Mouse (Mus musculus) neutrophil, adult 59 days (primary cell): ENCODE results near the gene Pabpn1l. TPM values are rescaled to one million over a fixed set of nuclear protein-coding genes. Genes with fewer than 3 reads are reported as not detected.

Source experiments
- total RNA-seq, 2 experiments: library from RNA; stranded (reverse); gene quantifications; 1 replicate in 1 of 2; 2 replicates in 1 of 2; pipeline ENCODE4 v1.2.4; 2023

Gene Pabpn1l
- not detected for total RNA-seq

DNA sequence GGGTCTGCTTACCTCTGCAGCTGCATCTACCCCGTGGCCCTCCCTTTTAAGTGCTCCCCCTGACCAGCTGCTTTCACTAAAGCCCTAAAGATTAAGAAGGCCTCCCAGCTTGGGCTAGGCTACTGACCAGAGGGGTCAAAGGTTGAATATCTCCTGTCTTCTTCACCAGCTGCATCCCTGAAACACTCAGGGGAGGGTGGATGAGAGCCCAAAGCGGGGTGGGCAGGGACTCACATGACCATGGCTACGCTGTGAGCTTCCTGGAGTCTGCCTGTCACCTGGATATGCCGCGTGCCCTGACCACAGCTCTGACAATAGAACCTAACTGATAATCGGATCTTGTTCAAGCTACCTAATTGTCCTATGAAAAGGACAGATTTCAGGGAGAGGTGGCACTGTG is at the start of gene Pabpn1l:
Gene Pabpn1l, minus strand, starts transcription at position 13 of the 400 bp plus-strand sequence.

DNA sequence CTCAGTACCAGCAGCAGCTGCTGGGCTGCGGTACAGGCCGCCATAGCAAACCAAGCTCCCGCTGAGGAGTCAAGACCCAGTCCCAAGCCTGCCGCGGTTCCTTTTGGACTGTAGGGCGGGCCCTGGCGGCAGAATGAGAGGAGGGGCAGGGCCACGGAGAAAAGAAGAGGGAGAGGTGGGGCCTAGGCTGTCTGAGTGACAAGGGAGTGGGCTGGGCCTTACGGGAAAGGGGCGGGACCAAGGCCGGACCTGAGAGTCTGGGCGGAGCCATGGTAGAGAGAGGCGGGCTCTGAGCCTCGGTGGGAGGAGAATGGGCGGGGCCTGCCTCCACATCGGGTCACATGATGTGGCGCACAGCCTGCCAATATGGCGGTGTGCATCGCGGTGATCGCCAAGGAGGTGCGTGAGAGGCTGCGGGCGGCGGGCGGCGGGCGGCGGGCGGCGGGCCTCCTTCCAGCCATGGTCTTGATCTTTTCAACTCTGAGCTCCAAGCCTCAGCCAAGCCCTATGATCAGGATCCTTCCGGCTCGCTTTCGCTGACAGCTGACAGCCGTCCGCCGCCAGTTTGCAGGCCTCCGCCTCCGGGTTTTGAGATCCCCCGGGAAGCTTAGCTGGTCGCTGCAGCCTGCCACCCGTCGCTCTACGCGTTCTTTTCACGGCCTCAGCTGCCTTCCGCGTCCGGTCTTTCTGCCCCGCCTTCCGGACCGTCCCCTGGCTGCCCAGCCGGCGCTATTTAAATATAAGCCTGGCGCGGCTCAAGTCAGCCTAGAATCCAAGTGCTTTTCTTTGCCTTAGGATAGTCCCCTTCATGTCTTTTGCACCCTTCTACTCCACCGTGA is 11.0 kb downstream of the Pabpn1l start, which contains the start of the genes Galns and Trappc2l:
Gene Galns, minus strand, starts transcription at position 169 of the 839 bp plus-strand sequence.
Gene Trappc2l, plus strand, starts transcription at position 346 of the 839 bp plus-strand sequence.

DNA sequence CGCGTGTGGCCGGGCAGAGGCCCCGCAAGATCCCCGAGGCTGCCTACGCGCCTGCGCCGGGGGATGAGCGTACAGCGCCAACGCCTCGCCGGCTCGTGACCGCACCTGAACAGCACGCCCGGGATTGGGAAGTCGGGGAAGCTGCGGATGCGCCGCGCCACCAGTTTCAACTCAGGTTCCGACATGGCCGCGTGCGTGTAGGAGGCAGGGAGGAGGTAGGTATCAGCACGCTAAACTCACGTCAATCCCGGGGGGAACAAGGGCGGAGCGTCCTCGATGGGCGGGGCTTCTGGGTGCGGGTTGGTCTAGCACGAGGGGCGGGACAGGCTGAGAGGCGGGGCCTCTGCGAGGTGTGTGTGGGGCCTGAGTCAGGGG is 45.9 kb downstream of the Pabpn1l start, which contains the start of gene Aprt:
Gene Aprt, minus strand, starts transcription at position 262 of the 375 bp plus-strand sequence.

Other genes with a start within 250 kb of the Pabpn1l start
- gene Zc3h18, start 246.1 kb downstream of the Pabpn1l start, total RNA-seq = 10 to 100 TPM; 48.2 to 51.7 TPM
- under 1 TPM in 1 of 2 experiments, not detected in 1; 0.53 TPM for gene Il17c, start 200.7 kb downstream of the Pabpn1l start, total RNA-seq
- gene Cyba, start 189.8 kb downstream of the Pabpn1l start, total RNA-seq = 100 to 1,000 TPM; 806 to 827 TPM
- 10 to 100 TPM in 1 of 2 experiments, 1 to 10 TPM in 1; 7.3 to 10.1 TPM for gene Mvd, start 179.3 kb downstream of the Pabpn1l start, total RNA-seq
- gene Snai3, start 162.0 kb downstream of the Pabpn1l start, total RNA-seq = not detected
- gene Rnf166, start 146.7 kb downstream of the Pabpn1l start, total RNA-seq = 10 to 100 TPM; 45.1 to 55.0 TPM
- 10 to 100 TPM; 12.7 to 15.7 TPM for gene Ctu2, start 146.6 kb downstream of the Pabpn1l start, total RNA-seq
- gene Piezo1, start 71.4 kb downstream of the Pabpn1l start, total RNA-seq = 10 to 100 TPM; 40.1 to 60.0 TPM
- gene Cdt1, start 54.7 kb downstream of the Pabpn1l start, total RNA-seq = 10 to 100 TPM; 50.8 to 55.3 TPM
- 100 to 1,000 TPM; 144 to 180 TPM for gene Aprt, start 45.8 kb downstream of the Pabpn1l start, total RNA-seq
- gene Galns, start 11.3 kb downstream of the Pabpn1l start, total RNA-seq = 10 to 100 TPM; 78.3 to 78.7 TPM
- gene Trappc2l, start 11.1 kb downstream of the Pabpn1l start, total RNA-seq = 10 to 100 TPM; 39.5 to 48.7 TPM
- gene Cbfa2t3, start 76.4 kb upstream of the Pabpn1l start, total RNA-seq = 10 to 100 TPM; 24.7 to 28.0 TPM
- gene Acsf3, start 152.7 kb upstream of the Pabpn1l start, total RNA-seq = 1 to 10 TPM; 7.1 to 8.5 TPM
- gene Cdh15, start 225.2 kb upstream of the Pabpn1l start, total RNA-seq = not detected